Mouse (Mus musculus) spleen, adult 2 months (tissue): ENCODE measurements around the gene Itm2b.

Experiments used
- CTCF ChIP-seq: fragments of 200-500 bp; IDR thresholded peaks from 2 replicates; pipeline ENCODE4 v1.5.1; 2011; ENCODE audit warnings: mild to moderate bottlenecking, inconsistent platforms; ENCODE audit not compliant: insufficient read depth, insufficient read length, insufficient replicate concordance; ENCODE audit errors: extremely low read depth
- POLR2A ChIP-seq: fragments of 200-500 bp; IDR thresholded peaks from 2 replicates; pipeline ENCODE4 v1.6.1; 2011; ENCODE audit warnings: low read depth, low read length, inconsistent platforms

DNA sequence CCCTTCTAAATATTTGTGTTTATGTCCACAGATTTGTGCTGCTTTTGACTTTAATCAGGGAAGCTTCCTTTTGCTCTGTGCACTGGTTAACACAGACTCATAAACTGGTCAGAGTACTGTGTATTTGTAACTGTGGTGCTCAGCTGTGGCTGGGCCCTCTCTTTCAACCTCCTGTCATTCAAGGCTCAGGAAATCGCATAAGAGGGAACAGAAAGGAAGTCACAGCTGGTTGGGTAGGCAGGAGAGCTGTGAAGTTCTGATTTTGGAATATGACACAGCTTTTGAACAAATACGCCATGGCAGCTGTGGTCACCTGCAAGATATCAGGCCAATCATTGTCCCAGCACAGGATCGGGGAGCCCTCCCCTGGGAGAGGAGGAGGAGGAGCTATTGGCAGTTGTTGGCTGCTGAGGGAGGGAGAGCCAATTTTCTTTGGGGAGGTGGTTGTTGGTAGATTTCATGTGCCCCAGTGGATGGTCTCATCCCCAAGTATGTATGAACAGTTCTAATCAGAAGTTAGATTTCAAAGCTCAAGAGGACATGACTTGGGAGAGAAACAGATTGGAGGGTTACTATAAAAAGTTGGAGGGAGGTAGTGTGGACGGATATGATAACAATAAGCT, 23.2 kb upstream of the Itm2b start:
- no peak for TF ChIP-seq POLR2A
- no peak for TF ChIP-seq CTCF
